Mouse (Mus musculus) liver, embryonic 13.5 days (tissue): ENCODE results near the gene Cnksr3. TPM values are rescaled to one million over a fixed set of nuclear protein-coding genes. Genes with fewer than 3 reads are reported as not detected.
A peak's percentile ranks its signal among the peaks of the same experiment; 100 is the strongest.

Experiments
- ATAC-seq: fragments of 200-750 bp; cut with Nextera tagmentation; 2 replicates; pipeline ENCODE4 v1.8.0; 2017; ENCODE audit warnings: low read depth, mild to moderate bottlenecking, moderate number of reproducible peaks, moderate library complexity
- DNase-seq: peaks from one replicate; pipeline ENCODE4 v3.0.0; 2022
- H3K27ac ChIP-seq: fragments of 300-500 bp; sonication (generic); 2 replicates; pipeline ENCODE4 v1.5.1; 2015; ENCODE audit warnings: moderate library complexity, mild to moderate bottlenecking, inconsistent platforms
- H3K27me3 ChIP-seq: fragments of 300-500 bp; sonication (generic); 2 replicates; pipeline ENCODE4 v1.6.1; 2015; ENCODE audit warnings: mild to moderate bottlenecking, inconsistent platforms
- H3K36me3 ChIP-seq: fragments of 300-500 bp; sonication (generic); 2 replicates; pipeline ENCODE4 v1.6.1; 2015; ENCODE audit warnings: mild to moderate bottlenecking, inconsistent platforms
- H3K4me1 ChIP-seq: fragments of 300-500 bp; sonication (generic); replicated peaks from 2 replicates; pipeline ENCODE4 v1.6.1; 2015; ENCODE audit warnings: inconsistent platforms
- H3K4me2 ChIP-seq: fragments of 300-500 bp; sonication (generic); 2 replicates; pipeline ENCODE4 v1.6.1; 2015; ENCODE audit warnings: inconsistent platforms, mild to moderate bottlenecking, moderate library complexity
- H3K4me3 ChIP-seq: fragments of 300-500 bp; sonication (generic); replicated peaks from 2 replicates; pipeline ENCODE4 v1.5.1; 2015; ENCODE audit warnings: mild to moderate bottlenecking, inconsistent platforms
- H3K9ac ChIP-seq: fragments of 300-500 bp; sonication (generic); 2 replicates; pipeline ENCODE4 v1.6.1; 2015; ENCODE audit warnings: mild to moderate bottlenecking, inconsistent platforms
- H3K9me3 ChIP-seq: fragments of 300-500 bp; sonication (generic); replicated peaks from 2 replicates; pipeline ENCODE4 v1.6.1; 2016; ENCODE audit warnings: inconsistent platforms
- WGBS: fragments of 180-500 bp; shearing (Covaris S2); methylation state at CpG from one replicate; pipeline ENCODE4 v1.1.7; 2015; ENCODE audit not compliant: insufficient replicate concordance; 5-methylcytosine and 5-hydroxymethylcytosine counted together
- polyA plus RNA-seq: library from polyadenylated mRNA; unstranded; fragments of >200 nt; fragmentation: Nextera tagmentation; extraction: Ambion mirVana; gene quantifications from 2 replicates; pipeline ENCODE4 v1.2.1, GENCODE M21; 2015

Gene Cnksr3
- polyA plus RNA-seq, 1 experiment from 2014 or later, result 3.1 TPM

- Histone ChIP-seq H3K27me3 (no peaks in the 10 kb centered on the region), H3K4me2 (peak overlapping the region; percentile 96), H3K9me3 (no peaks in the 10 kb centered on the region), H3K4me3 (peak overlapping the region; percentile 77), H3K9ac (peak overlapping the region; percentile 82), H3K27ac (no peak overlapping the region), H3K4me1 (peaks cover 66% of the 10 kb centered on the region), H3K36me3 (no peaks in the 10 kb centered on the region)
- ATAC-seq (no peak), DNase-seq (no peak)
- WGBS, result 36% methylated on average over 5 of the region's 5 CpGs
These were observed 2.2 kb downstream of the Cnksr3 start for GRCm38 (mm10) chr10:7209691-7210455.

- 68% methylated on average over 10 of the region's 10 CpGs for WGBS
- no peak for ATAC-seq
These were observed 3.1 kb downstream of the Cnksr3 start for GRCm38 (mm10) chr10:7208859-7209441.

GRCm38 (mm10) chr10:7207301-7207700 is 4.7 kb downstream of the Cnksr3 start:
- H3K4me2 ChIP-seq, result no peak overlapping the region
- H3K9me3 ChIP-seq, result no peaks in the 10 kb centered on the region
- H3K36me3 ChIP-seq, result no peaks in the 10 kb centered on the region
- no peaks in the 10 kb centered on the region for H3K27me3 ChIP-seq
- ATAC-seq (no peak), DNase-seq (no peak)
- no peak overlapping the region for H3K4me3 ChIP-seq
- H3K9ac ChIP-seq, result no peak overlapping the region
- H3K27ac ChIP-seq, result no peak overlapping the region
- WGBS, result 82% methylated on average over 11 of the region's 11 CpGs
- H3K4me1 ChIP-seq, result peaks cover 55% of the 10 kb centered on the region

More at GRCm38 (mm10) chr10:7208859-7209441, 3.1 kb downstream of the Cnksr3 start:
- no peak overlapping the region for H3K4me3 ChIP-seq
- H3K9me3 ChIP-seq, result no peaks in the 10 kb centered on the region
- no peaks in the 10 kb centered on the region for H3K27me3 ChIP-seq
- H3K4me2 ChIP-seq, result peak overlapping the region; percentile 21; the same call in 1 of the 2 replicates
- no peak overlapping the region for H3K9ac ChIP-seq
- H3K27ac ChIP-seq, result no peak overlapping the region
- H3K36me3 ChIP-seq, result no peaks in the 10 kb centered on the region
- no peak for DNase-seq
- H3K4me1 ChIP-seq, result peaks cover 71% of the 10 kb centered on the region

GRCm38 (mm10) chr10:7206571-7206970 is 5.5 kb downstream of the Cnksr3 start:
- Histone ChIP-seq H3K4me1 (peaks cover 54% of the 10 kb centered on the region), H3K27ac (no peak overlapping the region), H3K36me3 (no peaks in the 10 kb centered on the region), H3K4me3 (no peak overlapping the region), H3K4me2 (no peak overlapping the region), H3K9me3 (no peaks in the 10 kb centered on the region), H3K9ac (no peak overlapping the region), H3K27me3 (no peaks in the 10 kb centered on the region)
- WGBS, result 77% methylated on average over 7 of the region's 7 CpGs
- ATAC-seq (no peak), DNase-seq (no peak)

GRCm38 (mm10) chr10:7205576-7205975 is 6.5 kb downstream of the Cnksr3 start:
- Histone ChIP-seq H3K4me3 (no peak overlapping the region), H3K4me2 (no peak overlapping the region), H3K9me3 (no peaks in the 10 kb centered on the region), H3K36me3 (no peaks in the 10 kb centered on the region), H3K4me1 (peaks cover 45% of the 10 kb centered on the region), H3K9ac (no peak overlapping the region), H3K27me3 (no peaks in the 10 kb centered on the region), H3K27ac (no peak overlapping the region)
- ATAC-seq (no peak), DNase-seq (no peak)
- 68% methylated on average over 3 of the region's 3 CpGs for WGBS

- no peaks in the 10 kb centered on the region for H3K9me3 ChIP-seq
These were observed 7.1 kb downstream of the Cnksr3 start for GRCm38 (mm10) chr10:7204953-7205352.

GRCm38 (mm10) chr10:7202576-7202975 is 9.5 kb downstream of the Cnksr3 start:
- Histone ChIP-seq H3K27ac (no peak overlapping the region), H3K36me3 (no peaks in the 10 kb centered on the region), H3K4me3 (no peak overlapping the region), H3K9me3 (no peaks in the 10 kb centered on the region), H3K9ac (no peak overlapping the region), H3K27me3 (no peaks in the 10 kb centered on the region), H3K4me1 (peaks cover 31% of the 10 kb centered on the region), H3K4me2 (no peak overlapping the region)
- 80% methylated on average over 9 of the region's 9 CpGs for WGBS
- DNase-seq (no peak), ATAC-seq (no peak)

More at GRCm38 (mm10) chr10:7204953-7205352, 7.1 kb downstream of the Cnksr3 start:
- no peak overlapping the region for H3K9ac ChIP-seq
- 45% methylated on average over 3 of the region's 3 CpGs for WGBS
- no peak overlapping the region for H3K4me2 ChIP-seq
- H3K36me3 ChIP-seq, result no peaks in the 10 kb centered on the region
- DNase-seq, result no peak
- no peak overlapping the region for H3K27ac ChIP-seq
- no peaks in the 10 kb centered on the region for H3K27me3 ChIP-seq
- ATAC-seq, result no peak
- peaks cover 39% of the 10 kb centered on the region for H3K4me1 ChIP-seq
- no peak overlapping the region for H3K4me3 ChIP-seq

- no peak for ATAC-seq
- no peaks in the 10 kb centered on the region for H3K27me3 ChIP-seq
- H3K36me3 ChIP-seq, result no peaks in the 10 kb centered on the region
- no peak overlapping the region for H3K9ac ChIP-seq
- no peak for DNase-seq
- H3K4me2 ChIP-seq, result no peak overlapping the region
- WGBS, result 73% methylated on average over 7 of the region's 7 CpGs
- peaks cover 43% of the 10 kb centered on the region for H3K4me1 ChIP-seq
- H3K9me3 ChIP-seq, result no peaks in the 10 kb centered on the region
- H3K4me3 ChIP-seq, result no peak overlapping the region
- H3K27ac ChIP-seq, result no peak overlapping the region
These were observed 11.4 kb downstream of the Cnksr3 start for GRCm38 (mm10) chr10:7200665-7201064.

- Histone ChIP-seq H3K4me3 (no peak overlapping the region), H3K36me3 (no peaks in the 10 kb centered on the region), H3K9ac (no peak overlapping the region), H3K4me2 (no peak overlapping the region), H3K27me3 (no peaks in the 10 kb centered on the region), H3K4me1 (peaks cover 47% of the 10 kb centered on the region), H3K27ac (no peak overlapping the region), H3K9me3 (no peaks in the 10 kb centered on the region)
- no peak for ATAC-seq
- DNase-seq, result no peak
These were observed 13.8 kb downstream of the Cnksr3 start for GRCm38 (mm10) chr10:7198201-7198600.

GRCm38 (mm10) chr10:7197733-7198132 is 14.3 kb downstream of the Cnksr3 start:
- Histone ChIP-seq H3K27ac (no peak overlapping the region), H3K4me1 (peaks cover 47% of the 10 kb centered on the region), H3K4me3 (no peak overlapping the region), H3K9me3 (no peaks in the 10 kb centered on the region), H3K27me3 (no peaks in the 10 kb centered on the region), H3K9ac (no peak overlapping the region), H3K4me2 (0 out of 2 replicates have a peak overlapping the region, but pooled peaks have one; percentile 12), H3K36me3 (no peaks in the 10 kb centered on the region)
- WGBS, result 30% methylated on average over 6 of the region's 6 CpGs
- DNase-seq (peak; percentile 22), ATAC-seq (peak; percentile 56)

- DNase-seq (no peak), ATAC-seq (no peak)
- WGBS, result 62% methylated on average over 8 of the region's 8 CpGs
- Histone ChIP-seq H3K9me3 (no peaks in the 10 kb centered on the region), H3K27ac (no peak overlapping the region), H3K4me1 (peaks cover 55% of the 10 kb centered on the region), H3K27me3 (no peaks in the 10 kb centered on the region), H3K4me2 (no peak overlapping the region; the same call in 1 of the 2 replicates), H3K4me3 (no peak overlapping the region), H3K36me3 (no peaks in the 10 kb centered on the region), H3K9ac (peak overlapping the region; percentile 5; the same call in 1 of the 2 replicates)
These were observed 15.2 kb downstream of the Cnksr3 start for GRCm38 (mm10) chr10:7196668-7197400.
